ENCODE assay signal across 27 mouse cellular contexts in the genomic region with DNA sequence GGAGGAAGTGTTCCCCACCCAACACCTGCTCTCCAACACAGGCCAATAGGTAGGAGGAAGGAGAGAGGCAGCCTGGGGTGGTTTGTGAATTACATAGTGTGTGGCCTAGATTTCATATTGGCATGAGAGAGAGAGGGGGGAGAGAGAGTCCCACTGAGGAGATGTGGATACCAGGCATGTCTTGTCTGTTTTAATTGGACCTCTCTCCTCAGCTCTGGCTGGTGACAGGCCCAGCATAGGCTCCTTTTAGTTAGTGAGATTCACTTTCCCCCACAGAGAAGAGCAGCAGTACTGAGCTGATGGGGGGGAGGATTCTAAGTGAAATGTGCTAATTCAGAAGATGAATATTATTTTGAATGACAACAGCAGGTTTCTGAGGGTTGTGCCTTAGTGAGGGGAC. TPM values are rescaled to one million over a fixed set of nuclear protein-coding genes. Genes with fewer than 3 reads are reported as not detected.
DNase-seq lines count a peak whose midpoint lies in the region; ATAC-seq lines count a peak whose summit lies in the region.
"Had no signal": no experiment of that assay in that cellular context is flagged by ENCODE, and none has a peak within 500 bp of the region (broad histone marks: within the 10 kb centered on the region; RNA-seq: fewer than 3 reads in every experiment).

No protein-coding gene starts in this region.

- DNase-seq in heart, embryonic 10.5 days (ENCODE audit: low spot score): no peak
- DNase-seq in heart, adult 8-10 months (ENCODE audit: low spot score): no peak
- no peak for DNase-seq in midbrain, embryonic 14.5 days
- peak; percentile 19 for DNase-seq in brain, adult 2 months (ENCODE audit: low read depth, low spot score)
- DNase-seq: adrenal gland, adult 2 months; adrenal gland, postnatal 10 days; adrenal gland, postnatal 25 days; B cell, adult 2 months; cerebellum, adult 11-12 months; cerebellum, adult 2 months; cerebellum, adult 9-10 months; cerebellum, postnatal 10 days; cerebellum, postnatal 25 days had no signal

- H3K4me3 ChIP-seq in heart, embryonic 10.5 days: no peak overlapping the region
- no peak overlapping the region for H3K4me3 ChIP-seq in hindbrain, embryonic 16.5 days (ENCODE audit: low read length)
- H3K4me3 ChIP-seq in hindbrain, embryonic 12.5 days: no peak overlapping the region
- H3K4me3 ChIP-seq in midbrain, embryonic 15.5 days: no peak overlapping the region
- no peak overlapping the region for H3K4me3 ChIP-seq in midbrain, embryonic 14.5 days (replicated peaks; ENCODE audit: low read depth, low read length)
- H3K4me3 ChIP-seq: embryonic facial prominence, embryonic 10.5 days; embryonic facial prominence, embryonic 12.5 days; forebrain, embryonic 13.5 days; forebrain, embryonic 15.5 days had no signal

- H3K4me2 ChIP-seq in hindbrain, embryonic 16.5 days (ENCODE audit: low read length): no peak overlapping the region
- H3K4me2 ChIP-seq in hindbrain, embryonic 12.5 days (replicated peaks): no peak overlapping the region
- H3K4me2 ChIP-seq in midbrain, embryonic 15.5 days: no peak overlapping the region
- no peak overlapping the region for H3K4me2 ChIP-seq in midbrain, embryonic 14.5 days (ENCODE audit: low read length)
- H3K4me2 ChIP-seq: embryonic facial prominence, embryonic 12.5 days; forebrain, embryonic 13.5 days; forebrain, embryonic 15.5 days had no signal

- H3K27me3 ChIP-seq in heart, embryonic 10.5 days (ENCODE audit: insufficient read depth, poor library complexity, severe bottlenecking): no peaks in the 10 kb centered on the region
- H3K27me3 ChIP-seq in hindbrain, embryonic 16.5 days (replicated peaks; ENCODE audit: control insufficient read depth, insufficient read depth, low read length): no peaks in the 10 kb centered on the region
- H3K27me3 ChIP-seq in hindbrain, embryonic 12.5 days: no peaks in the 10 kb centered on the region
- H3K27me3 ChIP-seq in midbrain, embryonic 15.5 days (replicated peaks): no peaks in the 10 kb centered on the region
- no peaks in the 10 kb centered on the region for H3K27me3 ChIP-seq in midbrain, embryonic 14.5 days (ENCODE audit: control insufficient read depth, insufficient read depth, low read length)
- H3K27me3 ChIP-seq: CH12.LX; embryonic facial prominence, embryonic 12.5 days; forebrain, embryonic 13.5 days; forebrain, embryonic 15.5 days; Patski had no signal

- H3K9ac ChIP-seq in hindbrain, embryonic 16.5 days (ENCODE audit: low read depth, low read length): no peak overlapping the region
- H3K9ac ChIP-seq in hindbrain, embryonic 12.5 days: no peak overlapping the region
- no peak overlapping the region for H3K9ac ChIP-seq in midbrain, embryonic 15.5 days
- H3K9ac ChIP-seq in midbrain, embryonic 14.5 days (replicated peaks; ENCODE audit: low read length): no peak overlapping the region
- H3K9ac ChIP-seq: embryonic facial prominence, embryonic 12.5 days; forebrain, embryonic 13.5 days; forebrain, embryonic 15.5 days had no signal

- peak overlapping the region; percentile 22; the same call in 1 of the 2 replicates for H3K27ac ChIP-seq in heart, embryonic 10.5 days
- no peak overlapping the region for H3K27ac ChIP-seq in hindbrain, embryonic 16.5 days (ENCODE audit: low read depth, low read length)
- no peak overlapping the region for H3K27ac ChIP-seq in hindbrain, embryonic 12.5 days
- no peak overlapping the region for H3K27ac ChIP-seq in midbrain, embryonic 15.5 days
- H3K27ac ChIP-seq in midbrain, embryonic 14.5 days (replicated peaks; ENCODE audit: low read depth, low read length): no peak overlapping the region
- H3K27ac ChIP-seq: embryonic facial prominence, embryonic 10.5 days; embryonic facial prominence, embryonic 12.5 days; forebrain, embryonic 13.5 days; forebrain, embryonic 15.5 days had no signal

- no peaks in the 10 kb centered on the region for H3K9me3 ChIP-seq in heart, embryonic 10.5 days
- no peaks in the 10 kb centered on the region for H3K9me3 ChIP-seq in hindbrain, embryonic 16.5 days (ENCODE audit: control insufficient read depth, low read length)
- no peaks in the 10 kb centered on the region for H3K9me3 ChIP-seq in hindbrain, embryonic 12.5 days (replicated peaks)
- H3K9me3 ChIP-seq in midbrain, embryonic 15.5 days: no peaks in the 10 kb centered on the region
- peaks cover 4% of the 10 kb centered on the region; the same call in 1 of the 2 replicates for H3K9me3 ChIP-seq in midbrain, embryonic 14.5 days (ENCODE audit: control insufficient read depth, low read length)
- H3K9me3 ChIP-seq: forebrain, embryonic 15.5 days; G1E had no signal

- H3K36me3 ChIP-seq in heart, embryonic 10.5 days: 0 out of 2 replicates have a peak, but pooled peaks cover 2% of the 10 kb centered on the region
- no peaks in the 10 kb centered on the region for H3K36me3 ChIP-seq in hindbrain, embryonic 16.5 days (ENCODE audit: control insufficient read depth, insufficient read depth, low read length)
- H3K36me3 ChIP-seq in hindbrain, embryonic 12.5 days: no peaks in the 10 kb centered on the region
- no peaks in the 10 kb centered on the region for H3K36me3 ChIP-seq in midbrain, embryonic 15.5 days (replicated peaks)
- no peaks in the 10 kb centered on the region for H3K36me3 ChIP-seq in midbrain, embryonic 14.5 days (ENCODE audit: control insufficient read depth, insufficient read depth, low read length)
- H3K36me3 ChIP-seq: embryonic facial prominence, embryonic 10.5 days; embryonic facial prominence, embryonic 12.5 days; forebrain, embryonic 15.5 days; G1E had no signal

- peaks cover 37% of the 10 kb centered on the region for H3K4me1 ChIP-seq in heart, embryonic 10.5 days
- no peaks in the 10 kb centered on the region for H3K4me1 ChIP-seq in hindbrain, embryonic 16.5 days (ENCODE audit: control insufficient read depth, insufficient read depth, low read depth, low read length)
- no peaks in the 10 kb centered on the region for H3K4me1 ChIP-seq in hindbrain, embryonic 12.5 days
- no peaks in the 10 kb centered on the region for H3K4me1 ChIP-seq in midbrain, embryonic 15.5 days
- no peaks in the 10 kb centered on the region for H3K4me1 ChIP-seq in midbrain, embryonic 14.5 days (ENCODE audit: control insufficient read depth, insufficient read depth, low read length)
- H3K4me1 ChIP-seq: forebrain, embryonic 13.5 days; forebrain, embryonic 15.5 days had no signal

- ATAC-seq in hindbrain, embryonic 16.5 days: peak; percentile 52; the same call in 1 of the 2 replicates
- ATAC-seq in hindbrain, embryonic 12.5 days (ENCODE audit: low FRiP score): no peak
- peak; percentile 48; the same call in 1 of the 2 replicates for ATAC-seq in midbrain, embryonic 15.5 days (replicated peaks)
- ATAC-seq in midbrain, embryonic 14.5 days (ENCODE audit: low FRiP score, low TSS enrichment): no peak
- ATAC-seq: activated CD4-positive, CD25-positive, alpha-beta regulatory T cell, adult 4 months; CD4-positive, CD25-positive, alpha-beta regulatory T cell, adult 4 months; forebrain, embryonic 13.5 days; forebrain, embryonic 15.5 days; Patski had no signal

RNA-seq across cellular contexts. Expression of a gene that starts 37.9 kb away (rescaled TPM):
- polyA plus RNA-seq in heart, embryonic 10.5 days (2016; fragmentation: Nextera tagmentation; extraction: Ambion mirVana): 16.8 and 18.6 TPM in 2 replicates
- total RNA-seq in heart, adult 8-10 months (2022): 10 to 100 TPM; 56.2 to 65.0 (median 58.1) TPM
- 6.6 and 8.3 TPM in 2 replicates for polyA plus RNA-seq in hindbrain, embryonic 16.5 days (2015; fragmentation: Nextera tagmentation; extraction: Ambion mirVana)
- polyA plus RNA-seq in hindbrain, embryonic 12.5 days (2016; fragmentation: Nextera tagmentation; extraction: Ambion mirVana): 18.2 and 18.4 TPM in 2 replicates
- 10.6 and 11.8 TPM in 2 replicates for polyA plus RNA-seq in midbrain, embryonic 15.5 days (2015; fragmentation: Nextera tagmentation; extraction: Ambion mirVana)
- 8.7 and 12.5 TPM in 2 replicates for polyA plus RNA-seq in midbrain, embryonic 14.5 days (2014; fragmentation: Nextera tagmentation; extraction: Ambion mirVana)

RNA-seq across cellular contexts. Expression of a gene that starts 57.8 kb away (rescaled TPM):
- polyA plus RNA-seq in heart, embryonic 10.5 days (2016; fragmentation: Nextera tagmentation; extraction: Ambion mirVana): not detected in 2 replicates
- not detected for total RNA-seq in heart, adult 8-10 months (2022)
- polyA plus RNA-seq in hindbrain, embryonic 16.5 days (2015; fragmentation: Nextera tagmentation; extraction: Ambion mirVana): 0.40 TPM in 2 replicates
- 0.17 and 0.39 TPM in 2 replicates for polyA plus RNA-seq in hindbrain, embryonic 12.5 days (2016; fragmentation: Nextera tagmentation; extraction: Ambion mirVana)
- polyA plus RNA-seq in midbrain, embryonic 15.5 days (2015; fragmentation: Nextera tagmentation; extraction: Ambion mirVana): 0.34 and 0.66 TPM in 2 replicates
- polyA plus RNA-seq in midbrain, embryonic 14.5 days (2014; fragmentation: Nextera tagmentation; extraction: Ambion mirVana): 0.40 and 0.41 TPM in 2 replicates
- polyA plus RNA-seq: cortical plate, adult 2 months; embryonic facial prominence, embryonic 10.5 days; forebrain, embryonic 11.5 days; forebrain, embryonic 13.5 days had no signal

Comparison
In these comparisons a context has a peak if more than half of its experiments do, and no peak if none do; other contexts are left out.
1. ATAC-seq: peak in hindbrain, embryonic 16.5 days (single experiment) and midbrain, embryonic 15.5 days (single experiment); none in hindbrain, embryonic 12.5 days (single experiment) and midbrain, embryonic 14.5 days (single experiment).